Mouse (Mus musculus) hindbrain, embryonic 15.5 days (tissue): ENCODE measurements around the gene Cyb5r4. TPM values are rescaled to one million over a fixed set of nuclear protein-coding genes. Genes with fewer than 3 reads are reported as not detected.
"Not testable (repeated sequence)": the region's sequence is repeated elsewhere in the genome, so short reads cannot be mapped to it uniquely, and the experiment has no call there.

Experiments used
- ATAC-seq: fragments of 200-750 bp; cut with Nextera tagmentation; 2 replicates; pipeline ENCODE4 v1.8.0; 2017; ENCODE audit warnings: low read depth, moderate number of reproducible peaks, moderate TSS enrichment; ENCODE audit not compliant: low FRiP score
- H3K27ac ChIP-seq: fragments of 300-500 bp; sonication (generic); replicated peaks from 2 replicates; pipeline ENCODE4 v1.5.1; 2015; ENCODE audit warnings: mild to moderate bottlenecking, inconsistent platforms
- H3K27me3 ChIP-seq: fragments of 300-500 bp; sonication (generic); 2 replicates; pipeline ENCODE4 v1.6.1; 2015; ENCODE audit warnings: control low read depth, inconsistent platforms
- H3K36me3 ChIP-seq: fragments of 300-500 bp; sonication (generic); 2 replicates; pipeline ENCODE4 v1.6.1; 2015; ENCODE audit warnings: control low read depth, inconsistent platforms
- H3K4me1 ChIP-seq: fragments of 300-500 bp; sonication (generic); replicated peaks from 2 replicates; pipeline ENCODE4 v1.6.1; 2015; ENCODE audit warnings: control low read depth, inconsistent platforms
- H3K4me2 ChIP-seq: fragments of 300-500 bp; sonication (generic); 2 replicates; pipeline ENCODE4 v1.6.1; 2015; ENCODE audit warnings: moderate library complexity, mild to moderate bottlenecking, inconsistent platforms
- H3K4me3 ChIP-seq: fragments of 300-500 bp; sonication (generic); 2 replicates; pipeline ENCODE4 v1.5.1; 2015; ENCODE audit warnings: mild to moderate bottlenecking, inconsistent platforms
- H3K9ac ChIP-seq: fragments of 300-500 bp; sonication (generic); 2 replicates; pipeline ENCODE4 v1.6.1; 2015; ENCODE audit warnings: inconsistent platforms
- H3K9me3 ChIP-seq: fragments of 300-500 bp; sonication (generic); 2 replicates; pipeline ENCODE4 v1.6.1; 2016; ENCODE audit warnings: control low read depth, inconsistent platforms
- WGBS: fragments of 180-500 bp; shearing (Covaris S2); methylation state at CpG from one replicate; pipeline ENCODE4 v1.1.7; 2015; 5-methylcytosine and 5-hydroxymethylcytosine counted together
- polyA plus RNA-seq: library from polyadenylated mRNA; unstranded; fragments of >200 nt; fragmentation: Nextera tagmentation; extraction: Ambion mirVana; gene quantifications from 2 replicates; pipeline ENCODE4 v1.2.1, GENCODE M21; 2015

Cyb5r4 gene
- polyA plus RNA-seq = 58.6 and 60.1 TPM in 2 replicates

DNA sequence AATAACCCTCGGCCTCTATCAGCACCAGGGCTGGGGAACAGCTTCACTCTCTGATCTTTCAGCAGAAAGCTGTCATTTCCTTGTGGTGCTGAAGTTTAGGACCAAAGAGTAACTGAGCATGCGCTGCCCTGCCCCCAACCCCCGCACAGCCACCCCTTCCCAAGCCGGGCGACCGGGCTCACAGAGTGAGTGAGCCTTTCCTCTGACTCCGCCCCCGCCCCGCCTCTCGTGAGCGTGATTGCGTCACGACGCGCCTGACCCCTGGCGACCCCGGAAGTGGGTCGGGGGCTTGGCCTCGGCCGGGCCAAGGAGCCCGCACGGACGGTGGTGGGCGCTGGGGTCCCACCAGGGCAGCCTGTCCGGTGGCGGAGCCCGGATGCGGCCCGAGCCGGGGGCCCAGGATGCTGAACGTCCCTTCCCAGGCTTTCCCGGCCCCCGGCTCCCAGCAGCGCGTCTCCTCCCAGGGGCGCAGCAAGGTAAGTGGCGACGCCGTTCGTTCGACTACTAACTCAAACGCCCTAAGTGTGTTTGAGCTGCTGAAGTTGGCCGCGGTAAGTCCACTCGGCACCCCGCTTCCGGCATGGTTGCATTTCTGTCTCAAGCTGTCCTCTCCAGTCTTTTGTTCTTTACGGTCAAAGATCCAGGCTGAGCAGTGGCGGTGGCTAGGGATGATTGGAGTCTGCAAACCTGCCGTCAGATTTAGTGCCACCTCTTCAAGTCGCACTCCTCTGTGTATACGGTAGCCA lies at the start of gene Cyb5r4:
Cyb5r4 (plus strand) TSS at position 237 of the 746 bp plus-strand sequence.
- Histone ChIP-seq H3K9ac (peak within 1 kb of the TSS; percentile 76), H3K27me3 (no peaks in the 10 kb centered on the region), H3K4me3 (peak within 1 kb of the TSS; percentile 79), H3K9me3 (no peaks in the 10 kb centered on the region), H3K27ac (peak within 1 kb of the TSS; percentile 84), H3K4me2 (peak within 1 kb of the TSS; percentile 71), H3K4me1 (peaks cover 23% of the 10 kb centered on the region), H3K36me3 (no peaks in the 10 kb centered on the region)
- peak; percentile 99 for ATAC-seq
- WGBS = under 1% methylated on average over 44 of the region's 52 CpGs

DNA sequence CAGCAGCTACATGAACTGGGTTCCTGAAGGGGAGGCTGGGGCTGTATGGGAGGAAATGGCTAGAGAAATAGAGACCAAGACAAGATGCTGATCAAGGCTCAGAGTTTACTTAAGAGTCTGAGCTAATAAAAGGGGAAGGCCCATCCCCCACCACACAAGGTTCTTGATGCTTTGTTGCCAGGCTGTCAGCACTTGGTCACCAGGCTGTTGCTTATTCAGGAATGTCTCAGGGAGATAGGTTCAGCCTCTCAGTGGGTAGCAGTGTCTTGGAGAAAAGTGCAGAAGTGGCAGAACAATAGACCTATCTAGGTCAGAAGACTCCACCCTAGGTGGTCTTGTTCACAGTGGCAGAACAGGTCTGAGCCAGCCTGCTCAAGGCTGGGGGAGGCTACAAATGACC lies 49.3 kb upstream of the Cyb5r4 start:
- H3K9me3 ChIP-seq, H3K9ac ChIP-seq, H3K4me1 ChIP-seq, H3K27me3 ChIP-seq, ATAC-seq, H3K4me2 ChIP-seq, H3K4me3 ChIP-seq, H3K36me3 ChIP-seq, H3K27ac ChIP-seq: not testable (repeated sequence)

DNA sequence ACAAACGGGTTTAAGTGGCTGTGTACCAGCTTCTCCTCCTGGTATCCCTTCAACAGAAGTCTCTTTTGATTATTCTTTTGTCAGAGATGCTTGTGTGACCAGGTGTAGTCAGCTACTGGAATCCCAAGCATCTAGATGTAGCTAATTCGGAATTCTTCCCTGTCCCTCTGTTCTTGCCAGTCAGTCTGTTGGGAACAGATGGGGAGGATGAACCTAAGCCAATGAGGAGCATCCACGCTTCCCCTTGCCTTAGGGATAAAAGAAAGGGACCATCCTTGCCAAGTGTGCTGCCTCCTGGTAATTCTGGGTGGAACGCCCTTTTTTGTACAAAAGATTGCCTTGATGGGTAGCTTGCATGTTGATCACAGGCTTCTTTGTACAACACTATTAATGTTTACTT lies 48.3 kb upstream of the Cyb5r4 start:
- Histone ChIP-seq H3K4me3 (no peak overlapping the region), H3K36me3 (no peaks in the 10 kb centered on the region), H3K4me1 (no peaks in the 10 kb centered on the region), H3K9ac (no peak overlapping the region), H3K27me3 (no peaks in the 10 kb centered on the region), H3K9me3 (no peaks in the 10 kb centered on the region), H3K4me2 (no peak overlapping the region), H3K27ac (no peak overlapping the region)
- ATAC-seq = no peak
- 55% methylated on average over 4 of the region's 4 CpGs for WGBS

DNA sequence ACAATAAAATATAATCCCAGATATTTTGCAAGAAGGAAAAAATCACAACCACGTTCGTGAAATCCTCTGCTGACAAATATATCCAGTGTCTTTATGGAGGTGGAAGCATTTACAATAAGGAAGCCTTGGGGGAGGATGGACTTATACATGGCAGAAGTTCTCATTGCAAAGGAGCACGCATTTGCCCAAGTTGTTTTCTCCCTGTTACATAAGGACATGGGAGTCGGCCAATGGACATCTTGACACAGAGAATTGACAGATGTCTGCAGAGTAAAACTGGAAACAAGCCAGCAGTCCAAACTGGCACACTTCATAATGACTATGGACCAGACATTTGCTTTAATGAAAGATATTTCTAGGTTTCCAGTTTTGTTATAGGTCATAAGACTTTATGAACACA lies 44.9 kb upstream of the Cyb5r4 start:
- WGBS = 83% methylated on average over 4 of the region's 4 CpGs
- no peak overlapping the region for H3K4me3 ChIP-seq
- H3K27ac ChIP-seq = no peak overlapping the region

DNA sequence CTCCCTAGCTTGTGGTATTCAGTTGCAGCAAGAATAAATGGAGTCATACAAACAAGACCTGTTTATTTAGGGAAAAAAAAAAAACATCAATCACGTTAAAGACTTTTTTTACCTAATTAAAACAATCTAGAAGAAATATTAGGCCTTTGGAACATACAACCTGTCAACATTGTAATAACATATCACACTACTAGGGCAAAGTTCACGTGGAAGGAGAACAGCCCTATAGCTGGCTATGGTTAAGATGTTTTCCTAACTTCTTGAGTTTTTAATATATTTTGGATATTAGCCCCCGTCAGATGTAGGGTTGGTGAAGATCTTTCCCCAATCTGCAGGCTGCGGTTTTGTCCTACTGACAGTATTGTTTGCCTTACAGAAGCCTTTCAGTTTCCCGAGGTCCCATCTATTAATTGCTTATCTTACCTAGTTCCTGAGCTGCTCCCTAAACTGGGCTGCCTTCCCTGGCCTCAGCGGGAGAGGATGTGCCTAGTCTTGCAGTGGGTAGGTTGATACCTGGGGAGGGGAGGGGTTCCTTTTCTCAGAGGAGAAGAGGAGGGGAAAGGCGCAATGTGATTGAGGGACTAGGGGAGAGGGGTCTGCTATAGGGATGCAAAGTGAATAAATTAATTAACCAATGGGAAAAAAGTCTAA lies 43.4 kb upstream of the Cyb5r4 start:
- Histone ChIP-seq H3K9ac (no peak overlapping the region), H3K4me2 (no peak overlapping the region), H3K4me1 (no peaks in the 10 kb centered on the region), H3K27ac (no peak overlapping the region), H3K27me3 (no peaks in the 10 kb centered on the region), H3K4me3 (no peak overlapping the region), H3K9me3 (no peaks in the 10 kb centered on the region), H3K36me3 (no peaks in the 10 kb centered on the region)
- 77% methylated on average over 7 of the region's 7 CpGs for WGBS
- ATAC-seq = no peak

More for the DNA sequence above, 44.9 kb upstream of the Cyb5r4 start:
- no peaks in the 10 kb centered on the region for H3K27me3 ChIP-seq
- no peaks in the 10 kb centered on the region for H3K9me3 ChIP-seq
- H3K4me1 ChIP-seq = no peaks in the 10 kb centered on the region
- no peak overlapping the region for H3K4me2 ChIP-seq
- ATAC-seq = no peak
- no peaks in the 10 kb centered on the region for H3K36me3 ChIP-seq
- H3K9ac ChIP-seq = no peak overlapping the region

DNA sequence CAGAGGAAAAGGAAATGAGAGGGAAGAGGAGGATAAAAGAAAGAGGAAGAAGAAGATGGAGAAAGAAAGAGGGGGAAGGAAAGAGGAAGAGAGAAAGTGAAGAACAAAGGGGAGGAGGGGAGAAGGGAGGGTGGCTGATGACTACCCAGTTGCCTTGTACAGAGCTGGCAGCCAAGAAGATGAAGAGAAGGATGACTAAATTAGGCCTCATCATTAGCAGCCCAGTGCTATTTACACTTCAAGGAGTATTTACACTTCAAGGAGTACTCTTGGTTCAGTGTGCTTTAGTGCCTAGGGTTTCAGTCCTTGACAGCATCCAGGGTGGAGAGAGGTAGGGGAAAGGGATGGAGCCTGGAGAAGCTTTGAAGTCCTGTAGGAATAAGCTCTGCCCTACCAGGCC lies 41.8 kb upstream of the Cyb5r4 start:
- Histone ChIP-seq H3K4me1 (no peaks in the 10 kb centered on the region), H3K9ac (no peak overlapping the region), H3K36me3 (no peaks in the 10 kb centered on the region), H3K4me3 (no peak overlapping the region), H3K27me3 (no peaks in the 10 kb centered on the region), H3K27ac (no peak overlapping the region), H3K9me3 (no peaks in the 10 kb centered on the region), H3K4me2 (no peak overlapping the region)
- ATAC-seq = no peak

DNA sequence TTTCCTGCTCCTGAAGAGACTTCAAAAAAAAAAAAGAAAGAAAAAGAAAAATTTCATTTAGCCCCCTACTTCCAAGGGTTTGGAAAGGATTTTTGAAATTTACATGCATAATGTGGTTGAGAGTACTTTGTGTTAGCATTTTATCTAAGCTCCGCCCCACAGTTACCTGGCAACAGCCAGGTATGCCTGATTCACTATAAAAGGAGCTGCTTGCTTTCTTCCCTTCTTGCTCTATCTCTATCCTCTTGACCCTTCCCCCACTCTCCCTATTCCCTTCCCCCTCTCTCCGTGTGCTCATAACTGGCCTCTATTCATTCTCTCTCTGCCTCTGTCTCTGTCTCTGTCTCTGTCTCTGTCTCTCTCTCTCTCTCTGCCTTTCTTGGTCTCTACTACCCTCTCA lies 40.9 kb upstream of the Cyb5r4 start:
- H3K9me3 ChIP-seq = no peaks in the 10 kb centered on the region
- no peak overlapping the region for H3K9ac ChIP-seq
- H3K4me2 ChIP-seq = no peak overlapping the region
- no peak overlapping the region for H3K4me3 ChIP-seq
- no peaks in the 10 kb centered on the region for H3K4me1 ChIP-seq
- H3K27me3 ChIP-seq = no peaks in the 10 kb centered on the region
- no peaks in the 10 kb centered on the region for H3K36me3 ChIP-seq
- 50% methylated on average over 2 of the region's 2 CpGs for WGBS
- H3K27ac ChIP-seq = no peak overlapping the region
- ATAC-seq = no peak

DNA sequence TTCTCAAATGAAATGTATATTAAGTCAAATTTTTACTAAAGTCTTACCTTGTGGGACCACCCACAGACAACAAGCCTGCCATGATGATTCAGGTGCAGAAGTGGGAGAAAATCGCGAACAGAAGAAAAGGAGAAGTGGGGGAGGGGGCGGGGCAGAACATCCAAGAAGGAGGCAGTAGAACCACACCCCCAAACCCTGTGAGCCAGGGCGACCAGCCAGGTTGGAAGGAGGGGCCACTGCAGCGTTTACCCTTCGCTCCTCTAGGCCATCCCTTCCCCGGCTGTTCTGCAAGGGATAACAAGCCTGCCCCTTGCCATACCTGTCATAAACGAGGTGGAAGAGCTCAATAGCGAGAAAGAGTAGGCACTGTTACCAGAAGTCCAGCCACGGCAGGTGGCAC lies 40.3 kb upstream of the Cyb5r4 start:
- Histone ChIP-seq H3K4me3 (no peak overlapping the region), H3K27me3 (no peaks in the 10 kb centered on the region), H3K9ac (no peak overlapping the region), H3K9me3 (no peaks in the 10 kb centered on the region), H3K36me3 (no peaks in the 10 kb centered on the region), H3K27ac (no peak overlapping the region), H3K4me1 (no peaks in the 10 kb centered on the region), H3K4me2 (no peak overlapping the region)
- no peak for ATAC-seq
- 17% methylated on average over 10 of the region's 10 CpGs for WGBS

DNA sequence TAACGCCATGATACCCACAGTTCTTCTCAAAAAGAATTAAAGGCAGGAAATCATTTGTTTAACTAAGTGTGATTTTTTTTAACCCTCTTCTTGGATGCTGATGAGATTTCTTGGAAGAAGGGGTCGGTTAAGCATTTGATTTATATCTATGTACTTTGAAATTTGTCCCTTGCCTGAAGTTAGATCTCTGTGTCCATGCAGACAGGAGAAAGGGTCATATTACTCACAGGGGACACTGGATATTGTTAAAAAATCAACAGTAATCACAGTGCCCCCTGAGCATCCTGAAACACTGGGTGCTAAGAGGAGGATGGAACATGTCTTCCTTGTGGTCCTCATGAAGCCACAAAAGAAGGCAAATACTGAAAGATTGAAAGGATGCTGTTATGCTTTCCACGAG lies 37.2 kb upstream of the Cyb5r4 start:
- no peak overlapping the region for H3K4me2 ChIP-seq
- no peaks in the 10 kb centered on the region for H3K9me3 ChIP-seq
- H3K4me3 ChIP-seq = no peak overlapping the region
- no peaks in the 10 kb centered on the region for H3K4me1 ChIP-seq
- no peak overlapping the region for H3K9ac ChIP-seq
- no peaks in the 10 kb centered on the region for H3K27me3 ChIP-seq
- no peak for ATAC-seq
- no peaks in the 10 kb centered on the region for H3K36me3 ChIP-seq
- no peak overlapping the region for H3K27ac ChIP-seq
- 84% methylated on average over 3 of the region's 3 CpGs for whole genome bisulfite sequencing

DNA sequence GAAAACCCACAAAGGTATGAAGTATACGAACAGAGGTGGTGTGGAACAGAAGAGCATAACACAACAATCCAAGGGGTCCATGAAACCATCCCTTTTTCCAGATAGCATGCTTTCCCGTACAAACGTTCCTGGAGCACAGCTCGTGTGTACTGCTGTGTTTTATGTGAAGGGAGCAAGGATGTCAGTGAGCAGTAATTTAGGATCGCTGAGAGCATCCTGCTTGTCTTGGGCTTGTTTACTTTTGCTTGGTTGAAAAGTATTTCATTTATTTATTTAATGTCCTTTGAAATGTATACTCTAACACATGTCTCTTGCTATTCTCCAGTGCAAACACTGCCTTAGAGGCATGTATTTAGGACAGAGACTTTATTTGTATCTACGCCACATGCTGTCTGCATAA lies 36.7 kb upstream of the Cyb5r4 start:
- H3K27me3 ChIP-seq = no peaks in the 10 kb centered on the region
- H3K4me1 ChIP-seq = no peaks in the 10 kb centered on the region
- no peaks in the 10 kb centered on the region for H3K9me3 ChIP-seq
- H3K4me3 ChIP-seq = no peak overlapping the region
- 71% methylated on average over 6 of the region's 6 CpGs for WGBS
- no peak overlapping the region for H3K9ac ChIP-seq
- no peak for ATAC-seq
- no peak overlapping the region for H3K4me2 ChIP-seq
- no peak overlapping the region for H3K27ac ChIP-seq
- H3K36me3 ChIP-seq = no peaks in the 10 kb centered on the region

DNA sequence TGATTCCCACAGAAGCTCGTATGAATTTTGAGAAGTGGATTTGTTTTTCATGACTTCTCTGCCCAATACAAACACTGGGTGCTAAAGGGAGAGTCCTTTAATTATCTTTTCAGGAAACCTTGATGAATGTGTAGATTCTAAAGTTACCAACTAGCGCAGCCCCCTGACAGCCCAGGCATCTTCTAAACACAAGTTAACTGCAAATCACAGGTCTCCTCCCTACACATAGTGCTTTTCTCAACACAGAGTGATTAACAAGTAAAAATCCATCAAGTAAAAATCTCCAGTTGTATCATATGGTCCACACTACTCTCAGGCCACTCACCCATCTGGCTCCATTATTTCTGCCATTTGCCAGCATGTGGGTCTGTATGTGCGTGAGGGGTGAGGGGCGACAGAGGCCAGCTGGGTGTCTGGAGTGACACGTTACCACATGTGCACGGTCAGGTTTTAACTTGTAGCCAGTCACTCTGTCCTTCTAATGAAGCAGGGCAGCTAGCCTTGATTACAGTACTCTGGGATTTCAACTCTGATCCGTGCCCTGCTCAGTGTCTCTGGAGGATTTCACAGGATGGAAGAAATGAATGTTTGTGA lies 35.0 kb upstream of the Cyb5r4 start:
- H3K9me3 ChIP-seq = no peaks in the 10 kb centered on the region
- no peaks in the 10 kb centered on the region for H3K27me3 ChIP-seq
- H3K4me1 ChIP-seq = no peaks in the 10 kb centered on the region
- H3K9ac ChIP-seq = no peak overlapping the region
- H3K27ac ChIP-seq = no peak overlapping the region
- ATAC-seq = no peak
- H3K4me3 ChIP-seq = no peak overlapping the region
- H3K36me3 ChIP-seq = no peaks in the 10 kb centered on the region
- H3K4me2 ChIP-seq = no peak overlapping the region
- 60% methylated on average over 7 of the region's 7 CpGs for WGBS

DNA sequence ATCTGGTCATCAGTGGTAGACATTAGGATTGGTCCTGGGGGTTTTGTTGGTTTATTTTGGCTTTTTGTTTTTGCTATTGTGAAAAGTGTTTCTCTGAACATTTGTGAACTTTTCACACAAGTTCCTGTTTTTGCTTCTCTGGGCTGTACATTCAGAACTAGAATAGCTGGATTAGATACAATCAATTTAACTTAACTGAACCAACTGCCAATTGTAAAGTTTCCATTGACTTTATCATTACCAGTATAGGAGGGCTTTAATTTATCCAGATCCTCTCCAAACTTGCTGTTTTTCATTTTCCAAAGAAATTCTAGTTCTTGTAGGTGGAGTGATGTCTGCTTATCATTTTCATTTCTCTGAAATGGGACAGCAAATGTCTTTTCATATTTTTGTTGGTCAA lies 32.0 kb upstream of the Cyb5r4 start:
- Histone ChIP-seq H3K9ac (no peak overlapping the region), H3K9me3 (no peaks in the 10 kb centered on the region), H3K27ac (no peak overlapping the region), H3K36me3 (no peaks in the 10 kb centered on the region), H3K4me1 (no peaks in the 10 kb centered on the region), H3K27me3 (no peaks in the 10 kb centered on the region), H3K4me2 (no peak overlapping the region), H3K4me3 (no peak overlapping the region)
- no peak for ATAC-seq
